Mouse (Mus musculus): Measurements from ENCODE around the gene Hoxb4. TPM values are rescaled to one million over a fixed set of nuclear protein-coding genes. Genes with fewer than 3 reads are reported as not detected.

Hoxb4 gene
- polyA plus RNA-seq, 3 experiments from 2014 or later, result 0.92 to 1.5 (median 1.2) TPM

GRCm38 (mm10) chr11:96284774-96285734 is 33.0 kb upstream of the Hoxb4 start:
- peak; percentile 24 for ATAC-seq

- no peak for ATAC-seq
Measured at GRCm38 (mm10) chr11:96285771-96286738, 32.0 kb upstream of the Hoxb4 start, which contains the start of gene Hoxb7. Gene Hoxb7 (plus strand): TSS chr11:96286623.

- peak; percentile 24 for ATAC-seq
Measured at GRCm38 (mm10) chr11:96286739-96287385, 31.2 kb upstream of the Hoxb4 start.

GRCm38 (mm10) chr11:96287411-96287810 is 30.7 kb upstream of the Hoxb4 start:
- no peak for ATAC-seq

GRCm38 (mm10) chr11:96288455-96289221 is 29.4 kb upstream of the Hoxb4 start:
- no peak for ATAC-seq

- no peak for ATAC-seq
Measured at GRCm38 (mm10) chr11:96289293-96289692, 28.8 kb upstream of the Hoxb4 start.

GRCm38 (mm10) chr11:96289837-96290236 is 28.2 kb upstream of the Hoxb4 start:
- ATAC-seq, result no peak

- ATAC-seq, result no peak
Measured at GRCm38 (mm10) chr11:96290705-96291355, 27.2 kb upstream of the Hoxb4 start.

GRCm38 (mm10) chr11:96291681-96292564 is 26.1 kb upstream of the Hoxb4 start, which contains the start of gene Hoxb6:
Gene Hoxb6 (plus strand): TSS chr11:96292476.
- ATAC-seq, result no peak

- ATAC-seq, result no peak
Measured at GRCm38 (mm10) chr11:96292565-96293301, 25.3 kb upstream of the Hoxb4 start.

- no peak for ATAC-seq
Measured at GRCm38 (mm10) chr11:96293302-96293921, 24.7 kb upstream of the Hoxb4 start.

GRCm38 (mm10) chr11:96294245-96295091 is 23.6 kb upstream of the Hoxb4 start:
- peak; percentile 76 for ATAC-seq

GRCm38 (mm10) chr11:96295092-96295835 is 22.8 kb upstream of the Hoxb4 start:
- no peak for ATAC-seq

GRCm38 (mm10) chr11:96296997-96297396 is 21.1 kb upstream of the Hoxb4 start:
- ATAC-seq, result no peak

- ATAC-seq, result no peak
Measured at GRCm38 (mm10) chr11:96297428-96297827, 20.6 kb upstream of the Hoxb4 start.

GRCm38 (mm10) chr11:96297968-96298635 is 20.0 kb upstream of the Hoxb4 start:
- ATAC-seq, result no peak

Data from inflammation-experienced regulatory T-cells, adult 6 months (primary cell).